Mouse (Mus musculus) heart, embryonic 15.5 days (tissue): Measurements from ENCODE around the gene Uhrf2. TPM values are rescaled to one million over a fixed set of nuclear protein-coding genes. Genes with fewer than 3 reads are reported as not detected.

Source experiments
- ATAC-seq: fragments of 200-750 bp; cut with Nextera tagmentation; replicated peaks from 2 replicates; pipeline ENCODE4 v1.8.0; 2017; ENCODE audit warnings: low read depth, moderate TSS enrichment; ENCODE audit not compliant: insufficient number of reproducible peaks, insufficient read depth, low FRiP score
- H3K27ac ChIP-seq: fragments of 300-500 bp; sonication (generic); 2 replicates; pipeline ENCODE4 v1.5.1; 2015; ENCODE audit warnings: mild to moderate bottlenecking, inconsistent platforms
- H3K27me3 ChIP-seq: fragments of 300-500 bp; sonication (generic); 2 replicates; pipeline ENCODE4 v1.6.1; 2015; ENCODE audit warnings: inconsistent platforms
- H3K36me3 ChIP-seq: fragments of 300-500 bp; sonication (generic); 2 replicates; pipeline ENCODE4 v1.6.1; 2015; ENCODE audit warnings: mild to moderate bottlenecking, inconsistent platforms
- H3K4me1 ChIP-seq: fragments of 300-500 bp; sonication (generic); replicated peaks from 2 replicates; pipeline ENCODE4 v1.6.1; 2015; ENCODE audit warnings: inconsistent platforms
- H3K4me2 ChIP-seq: fragments of 300-500 bp; sonication (generic); 2 replicates; pipeline ENCODE4 v1.6.1; 2015; ENCODE audit warnings: inconsistent platforms, mild to moderate bottlenecking, moderate library complexity
- H3K4me3 ChIP-seq: fragments of 300-500 bp; sonication (generic); 2 replicates; pipeline ENCODE4 v1.5.1; 2015; ENCODE audit warnings: mild to moderate bottlenecking, inconsistent platforms
- H3K9ac ChIP-seq: fragments of 300-500 bp; sonication (generic); 2 replicates; pipeline ENCODE4 v1.6.1; 2015; ENCODE audit warnings: mild to moderate bottlenecking, inconsistent platforms
- H3K9me3 ChIP-seq: fragments of 300-500 bp; sonication (generic); replicated peaks from 2 replicates; pipeline ENCODE4 v1.6.1; 2016; ENCODE audit warnings: inconsistent platforms
- WGBS: fragments of 180-500 bp; shearing (Covaris S2); methylation state at CpG from one replicate; pipeline ENCODE4 v1.1.7; 2015; ENCODE audit warnings: mixed read lengths; 5-methylcytosine and 5-hydroxymethylcytosine counted together
- polyA plus RNA-seq: library from polyadenylated mRNA; unstranded; fragments of >200 nt; fragmentation: Nextera tagmentation; extraction: Ambion mirVana; gene quantifications from 2 replicates; pipeline ENCODE4 v1.2.1, GENCODE M21; 2015

Uhrf2 gene
- polyA plus RNA-seq, 1 experiment from 2014 or later = 37.7 TPM

- Histone ChIP-seq H3K9me3 (no peaks in the 10 kb centered on the region), H3K27me3 (no peaks in the 10 kb centered on the region), H3K36me3 (no peaks in the 10 kb centered on the region), H3K9ac (no peak overlapping the region), H3K27ac (no peak overlapping the region), H3K4me2 (no peak overlapping the region), H3K4me3 (no peak overlapping the region), H3K4me1 (no peaks in the 10 kb centered on the region)
- ATAC-seq = no peak
- 87% methylated on average over 1 of the region's 1 CpGs for WGBS
Measured at GRCm38 (mm10) chr19:30136308-30136707, 106.0 kb downstream of the Uhrf2 start.

Other genes starting within 250 kb of the Uhrf2 start
- 2.6 and 2.7 TPM in 2 replicates for gene 9930021J03Rik, start 224.5 kb upstream of the Uhrf2 start, polyA plus RNA-seq
- 14.1 TPM in 2 replicates for gene Ranbp6, start 217.5 kb upstream of the Uhrf2 start, polyA plus RNA-seq
- 9.5 and 10.2 TPM in 2 replicates for gene Il33, start 105.4 kb upstream of the Uhrf2 start, polyA plus RNA-seq
- not detected in 2 replicates for gene Trpd52l3, start 26.7 kb upstream of the Uhrf2 start, polyA plus RNA-seq
- gene Gldc, start 144.9 kb downstream of the Uhrf2 start, polyA plus RNA-seq = 0.83 and 0.98 TPM in 2 replicates
- not detected in 2 replicates for gene Mbl2, start 202.4 kb downstream of the Uhrf2 start, polyA plus RNA-seq